Mouse (Mus musculus): ENCODE measurements at regions not wholly inside any gene's neighbourhood (a gene's known extent, or its start where the extent isn't known, plus 50 kb on each side); places are given as distances from the start of the nearest gene placed in this dataset.

- peak; percentile 39; the same call in 1 of the 2 replicates for TF ChIP-seq CTCF (IDR thresholded peaks at IDR 0.05; ENCODE audit: borderline replicate concordance, insufficient read depth, low read depth, low read length)
- no peak for TF ChIP-seq POLR2A (IDR thresholded peaks at IDR 0.05; ENCODE audit: borderline replicate concordance, insufficient read depth, low read length)
Observed at GRCm38 (mm10) chr3:151222407-151222806, 215.3 kb upstream of the Adgrl4 start.

Data from cerebellum, adult 2 months (tissue).